ENCODE assay signal across 24 mouse cellular contexts in genomic region chr3:144050341-144050740, GRCm38 (mm10).
DNase-seq lines count a peak whose midpoint lies in the region; TF ChIP-seq lines count a peak whose summit lies in the region.
"Had no signal": no experiment of that assay in that cellular context is flagged by ENCODE, and none has a peak within 500 bp of the region (broad histone marks: within the 10 kb centered on the region; RNA-seq: fewer than 3 reads in every experiment).

No protein-coding gene starts in this region.

- no peak overlapping the region for H3K4me3 ChIP-seq in spleen, adult 2 months (ENCODE audit: extremely low read depth, insufficient read depth, insufficient read length)
- H3K4me3 ChIP-seq in bone marrow, adult 2 months (replicated peaks; ENCODE audit: control insufficient read depth, low read depth, low read length): no peak overlapping the region
- H3K4me3 ChIP-seq: embryonic facial prominence, embryonic 13.5 days; embryonic facial prominence, embryonic 15.5 days; erythroblast, embryonic 14.5 days; forebrain, embryonic 10.5 days; forebrain, embryonic 12.5 days had no signal

- no peak for TF ChIP-seq CTCF in spleen, adult 2 months (IDR thresholded peaks at IDR 0.05; ENCODE audit: extremely low read depth, insufficient read depth, insufficient read length, insufficient replicate concordance)
- no peak for TF ChIP-seq CTCF in bone marrow, adult 2 months (IDR thresholded peaks at IDR 0.05; ENCODE audit: control insufficient read depth, insufficient read depth, low read length)

- TF ChIP-seq POLR2A in spleen, adult 2 months (IDR thresholded peaks at IDR 0.05; ENCODE audit: low read depth, low read length): no peak
- TF ChIP-seq POLR2A in bone marrow, adult 2 months (IDR thresholded peaks at IDR 0.05; ENCODE audit: borderline replicate concordance, control insufficient read depth, low read depth, low read length): no peak

- no peaks in the 10 kb centered on the region for H3K36me3 ChIP-seq in spleen, adult 2 months (ENCODE audit: control insufficient read depth, insufficient read depth, low read length)
- H3K36me3 ChIP-seq: embryonic facial prominence, embryonic 13.5 days; embryonic facial prominence, embryonic 15.5 days; forebrain, embryonic 10.5 days; forebrain, embryonic 12.5 days; G1E had no signal

- H3K27me3 ChIP-seq in spleen, adult 2 months (ENCODE audit: control insufficient read depth, insufficient read depth, low read length): no peaks in the 10 kb centered on the region
- H3K27me3 ChIP-seq: embryonic facial prominence, embryonic 13.5 days; embryonic facial prominence, embryonic 15.5 days; forebrain, embryonic 12.5 days; Patski had no signal

- no peaks in the 10 kb centered on the region; the same call in 1 of the 2 replicates for H3K4me1 ChIP-seq in spleen, adult 2 months (ENCODE audit: control insufficient read depth, insufficient read depth, insufficient read length)
- H3K4me1 ChIP-seq in bone marrow, adult 2 months (ENCODE audit: control insufficient read depth, insufficient read depth, low read length): no peaks in the 10 kb centered on the region; the same call in 1 of the 2 replicates
- H3K4me1 ChIP-seq: embryonic facial prominence, embryonic 13.5 days; embryonic facial prominence, embryonic 15.5 days; forebrain, embryonic 10.5 days; forebrain, embryonic 12.5 days had no signal

- H3K27ac ChIP-seq in spleen, adult 2 months (ENCODE audit: insufficient read depth, low read length): peak overlapping the region; percentile 29; the same call in 1 of the 2 replicates
- H3K27ac ChIP-seq in bone marrow, adult 2 months (ENCODE audit: control insufficient read depth, insufficient read depth, low read depth, low read length, poor library complexity): peak overlapping the region; percentile 74; the same call in 1 of the 2 replicates
- H3K27ac ChIP-seq: embryonic facial prominence, embryonic 13.5 days; embryonic facial prominence, embryonic 15.5 days; forebrain, embryonic 10.5 days; forebrain, embryonic 12.5 days had no signal

- 48% methylated on average over 4 of the region's 4 CpGs for WGBS in spleen, adult 2 months
- WGBS in bone marrow, adult 2 months: 68% methylated on average over 4 of the region's 4 CpGs

- DNase-seq in spleen, adult 2 months (ENCODE audit: low read depth in 1 of 2, low spot score in 2 of 2): no peak
- no peak for DNase-seq in spleen, postnatal 36 days (ENCODE audit: low spot score in 2 of 2)
- peak; percentile 15 to 19 for DNase-seq in B cell, adult 2 months
- DNase-seq in left cerebral cortex, adult 8-10 months (ENCODE audit: low spot score in 2 of 2): no peak
- no peak for DNase-seq in gastrocnemius, adult 8-10 months (ENCODE audit: low spot score in 2 of 2)
- no peak for DNase-seq in urinary bladder, postnatal 36 days (ENCODE audit: low spot score in 2 of 2)
- DNase-seq: adrenal gland, adult 8-10 months; adrenal gland, postnatal 14 days; adrenal gland, postnatal 36 days; cerebellum, adult 11 months; cerebellum, adult 18-20 months; cerebellum, adult 8-10 months; cerebellum, adult 9-11 months; cerebellum, postnatal 14 days; cerebellum, postnatal 36 days; embryo, embryonic 11 days had no signal

Comparison
In these comparisons a context has a peak if more than half of its experiments do, and no peak if none do; other contexts are left out.
1. DNase-seq: peak in B cell, adult 2 months (2 of 2); none in spleen, adult 2 months (0 of 2), spleen, postnatal 36 days (0 of 2), left cerebral cortex, adult 8-10 months (0 of 2), gastrocnemius, adult 8-10 months (0 of 2) and urinary bladder, postnatal 36 days (0 of 2).